Mouse (Mus musculus): ENCODE results near the gene Col5a1.

Gene Col5a1

GRCm38 (mm10) chr2:27901076-27901475 is 14.9 kb downstream of the Col5a1 start:
- Histone ChIP-seq H3K9me3 (ENCODE audit: low read length) (no peaks in the 10 kb centered on the region), H3K4me1 (replicated peaks; ENCODE audit: low read depth, low read length) (peaks cover 13% of the 10 kb centered on the region), H3K36me3 (ENCODE audit: insufficient read depth, low read length) (no peaks in the 10 kb centered on the region), H3K4me3 (replicated peaks; ENCODE audit: low read length) (no peak overlapping the region), H3K27me3 (ENCODE audit: insufficient read depth, low read length) (no peaks in the 10 kb centered on the region; the same call in 1 of the 2 replicates)
- no peak for TF ChIP-seq NANOG (IDR thresholded peaks at IDR 0.05; ENCODE audit: borderline replicate concordance, low read length)
- TF ChIP-seq POU5F1 (IDR thresholded peaks at IDR 0.05; ENCODE audit: borderline replicate concordance, low read length) = no peak
- no peak for TF ChIP-seq CTCF (conservative IDR thresholded peaks at IDR 0.05; ENCODE audit: low read length)

- H3K9me3 ChIP-seq (ENCODE audit: low read length) = no peaks in the 10 kb centered on the region
- no peak for TF ChIP-seq NANOG (IDR thresholded peaks at IDR 0.05; ENCODE audit: borderline replicate concordance, low read length)
- TF ChIP-seq POU5F1 (IDR thresholded peaks at IDR 0.05; ENCODE audit: borderline replicate concordance, low read length) = no peak
- no peak for TF ChIP-seq CTCF (conservative IDR thresholded peaks at IDR 0.05; ENCODE audit: low read length)
Measured at GRCm38 (mm10) chr2:27901525-27902245, 15.5 kb downstream of the Col5a1 start.

GRCm38 (mm10) chr2:27902318-27902717 is 16.1 kb downstream of the Col5a1 start:
- H3K9me3 ChIP-seq (ENCODE audit: low read length) = no peaks in the 10 kb centered on the region
- TF ChIP-seq CTCF (conservative IDR thresholded peaks at IDR 0.05; ENCODE audit: low read length) (no peak), POU5F1 (IDR thresholded peaks at IDR 0.05; ENCODE audit: borderline replicate concordance, low read length) (no peak), NANOG (IDR thresholded peaks at IDR 0.05; ENCODE audit: borderline replicate concordance, low read length) (no peak)
- peaks cover 7% of the 10 kb centered on the region for H3K4me1 ChIP-seq (replicated peaks; ENCODE audit: low read depth, low read length)
- no peaks in the 10 kb centered on the region for H3K36me3 ChIP-seq (ENCODE audit: insufficient read depth, low read length)
- H3K27me3 ChIP-seq (ENCODE audit: insufficient read depth, low read length) = no peaks in the 10 kb centered on the region; the same call in 1 of the 2 replicates
- no peak overlapping the region for H3K4me3 ChIP-seq (replicated peaks; ENCODE audit: low read length)

More at GRCm38 (mm10) chr2:27901525-27902245, 15.5 kb downstream of the Col5a1 start:
- Histone ChIP-seq H3K27me3 (ENCODE audit: insufficient read depth, low read length) (no peaks in the 10 kb centered on the region; the same call in 1 of the 2 replicates), H3K4me3 (replicated peaks; ENCODE audit: low read length) (no peak overlapping the region), H3K36me3 (ENCODE audit: insufficient read depth, low read length) (no peaks in the 10 kb centered on the region), H3K4me1 (replicated peaks; ENCODE audit: low read depth, low read length) (peaks cover 11% of the 10 kb centered on the region)

GRCm38 (mm10) chr2:27905411-27905810 is 19.2 kb downstream of the Col5a1 start:
- peaks cover 1% of the 10 kb centered on the region; the same call in 1 of the 2 replicates for H3K4me1 ChIP-seq (replicated peaks; ENCODE audit: low read depth, low read length)
- no peaks in the 10 kb centered on the region; the same call in 1 of the 2 replicates for H3K27me3 ChIP-seq (ENCODE audit: insufficient read depth, low read length)
- TF ChIP-seq CTCF (conservative IDR thresholded peaks at IDR 0.05; ENCODE audit: low read length) (no peak), NANOG (IDR thresholded peaks at IDR 0.05; ENCODE audit: borderline replicate concordance, low read length) (no peak), POU5F1 (IDR thresholded peaks at IDR 0.05; ENCODE audit: borderline replicate concordance, low read length) (no peak)
- no peaks in the 10 kb centered on the region for H3K36me3 ChIP-seq (ENCODE audit: insufficient read depth, low read length)
- H3K4me3 ChIP-seq (replicated peaks; ENCODE audit: low read length) = no peak overlapping the region
- no peaks in the 10 kb centered on the region for H3K9me3 ChIP-seq (ENCODE audit: low read length)

GRCm38 (mm10) chr2:27910501-27910900 is 24.3 kb downstream of the Col5a1 start:
- H3K4me1 ChIP-seq (replicated peaks; ENCODE audit: low read depth, low read length) = no peaks in the 10 kb centered on the region
- TF ChIP-seq POU5F1 (IDR thresholded peaks at IDR 0.05; ENCODE audit: borderline replicate concordance, low read length) = no peak
- TF ChIP-seq NANOG (IDR thresholded peaks at IDR 0.05; ENCODE audit: borderline replicate concordance, low read length) = no peak
- TF ChIP-seq CTCF (conservative IDR thresholded peaks at IDR 0.05; ENCODE audit: low read length) = no peak
- no peak overlapping the region for H3K4me3 ChIP-seq (replicated peaks; ENCODE audit: low read length)
- no peaks in the 10 kb centered on the region for H3K36me3 ChIP-seq (ENCODE audit: insufficient read depth, low read length)
- H3K9me3 ChIP-seq (ENCODE audit: low read length) = no peaks in the 10 kb centered on the region
- no peaks in the 10 kb centered on the region for H3K27me3 ChIP-seq (ENCODE audit: insufficient read depth, low read length)

- no peaks in the 10 kb centered on the region for H3K9me3 ChIP-seq (ENCODE audit: low read length)
- H3K4me1 ChIP-seq (replicated peaks; ENCODE audit: low read depth, low read length) = 0 out of 2 replicates have a peak, but pooled peaks cover 3% of the 10 kb centered on the region
- TF ChIP-seq NANOG (IDR thresholded peaks at IDR 0.05; ENCODE audit: borderline replicate concordance, low read length) (no peak), POU5F1 (IDR thresholded peaks at IDR 0.05; ENCODE audit: borderline replicate concordance, low read length) (no peak), CTCF (conservative IDR thresholded peaks at IDR 0.05; ENCODE audit: low read length) (no peak)
- H3K27me3 ChIP-seq (ENCODE audit: insufficient read depth, low read length) = no peaks in the 10 kb centered on the region
- no peaks in the 10 kb centered on the region for H3K36me3 ChIP-seq (ENCODE audit: insufficient read depth, low read length)
- no peak overlapping the region for H3K4me3 ChIP-seq (replicated peaks; ENCODE audit: low read length)
Measured at GRCm38 (mm10) chr2:27912546-27913275, 26.5 kb downstream of the Col5a1 start.

- H3K27me3 ChIP-seq (ENCODE audit: insufficient read depth, low read length) = no peaks in the 10 kb centered on the region
- TF ChIP-seq NANOG (IDR thresholded peaks at IDR 0.05; ENCODE audit: borderline replicate concordance, low read length) (no peak), POU5F1 (IDR thresholded peaks at IDR 0.05; ENCODE audit: borderline replicate concordance, low read length) (no peak), CTCF (conservative IDR thresholded peaks at IDR 0.05; ENCODE audit: low read length) (no peak)
- H3K4me3 ChIP-seq (replicated peaks; ENCODE audit: low read length) = no peak overlapping the region
- H3K36me3 ChIP-seq (ENCODE audit: insufficient read depth, low read length) = no peaks in the 10 kb centered on the region
- H3K9me3 ChIP-seq (ENCODE audit: low read length) = no peaks in the 10 kb centered on the region
- H3K4me1 ChIP-seq (replicated peaks; ENCODE audit: low read depth, low read length) = 0 out of 2 replicates have a peak, but pooled peaks cover 3% of the 10 kb centered on the region
Measured at GRCm38 (mm10) chr2:27915726-27916125, 29.5 kb downstream of the Col5a1 start.

- TF ChIP-seq NANOG (IDR thresholded peaks at IDR 0.05; ENCODE audit: borderline replicate concordance, low read length) = no peak
- no peak for TF ChIP-seq POU5F1 (IDR thresholded peaks at IDR 0.05; ENCODE audit: borderline replicate concordance, low read length)
- TF ChIP-seq CTCF (conservative IDR thresholded peaks at IDR 0.05; ENCODE audit: low read length) = no peak
- H3K4me1 ChIP-seq (replicated peaks; ENCODE audit: low read depth, low read length) = 0 out of 2 replicates have a peak, but pooled peaks cover 3% of the 10 kb centered on the region
- H3K4me3 ChIP-seq (replicated peaks; ENCODE audit: low read length) = no peak overlapping the region
- no peaks in the 10 kb centered on the region for H3K9me3 ChIP-seq (ENCODE audit: low read length)
- no peaks in the 10 kb centered on the region for H3K27me3 ChIP-seq (ENCODE audit: insufficient read depth, low read length)
- H3K36me3 ChIP-seq (ENCODE audit: insufficient read depth, low read length) = no peaks in the 10 kb centered on the region
Measured at GRCm38 (mm10) chr2:27916316-27916715, 30.1 kb downstream of the Col5a1 start.
